Mouse (Mus musculus): ENCODE data around the gene Kcnma1. TPM values are rescaled to one million over a fixed set of nuclear protein-coding genes. Genes with fewer than 3 reads are reported as not detected.
A peak's percentile ranks its signal among the peaks of the same experiment; 100 is the strongest.

Gene Kcnma1
- 0.49 and 1.5 TPM in 2 replicates for total RNA-seq (2012; rRNA removed)

DNA sequence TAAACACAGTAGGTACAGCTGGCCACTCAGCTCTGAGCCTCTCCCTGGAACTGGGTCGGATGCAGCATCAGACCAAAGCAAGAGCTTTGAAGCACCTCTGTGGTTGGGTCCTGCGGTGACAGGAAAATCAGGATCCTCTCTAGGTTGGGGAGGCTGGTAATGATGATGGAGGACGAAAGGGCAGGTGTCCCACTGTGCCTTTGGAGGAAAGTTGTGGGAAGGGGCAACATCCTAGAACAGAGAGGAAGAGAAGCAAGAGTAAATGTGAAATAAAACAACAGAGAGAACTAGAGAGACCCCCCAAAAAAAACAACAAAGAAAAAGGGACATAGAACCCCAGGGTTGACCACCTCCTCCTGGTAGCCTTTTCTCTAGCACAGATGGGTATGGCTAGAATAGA lies at the start of gene Kcnma1:
TSS of gene Kcnma1 (minus strand) at position 101 of the 400 bp plus-strand sequence.
- H3K4me1 ChIP-seq (ENCODE audit: control insufficient read depth in 2 of 2, insufficient read depth in 2 of 2, low read length in 2 of 2, poor library complexity in 1 of 2) = no peaks in the 10 kb centered on the region
- no peak within 1 kb of the TSS for H3K27ac ChIP-seq (ENCODE audit: insufficient read depth, low read depth, low read length, poor library complexity, severe bottlenecking)
- no peak within 1 kb of the TSS for H3K4me3 ChIP-seq (ENCODE audit: insufficient read depth in 1 of 2, low read depth in 1 of 2, low read length in 2 of 2, poor library complexity in 1 of 2, severe bottlenecking in 1 of 2)
- TF ChIP-seq HCFC1 (IDR thresholded peaks at IDR 0.05; ENCODE audit: borderline replicate concordance, insufficient read depth, low read length) = no peak
- no peak for TF ChIP-seq ZC3H11A (IDR thresholded peaks at IDR 0.05; ENCODE audit: borderline replicate concordance, low read depth, low read length)
- TF ChIP-seq CHD2 (IDR thresholded peaks at IDR 0.05; ENCODE audit: low read depth, low read length) = no peak
- H3K9me3 ChIP-seq (ENCODE audit: control insufficient read depth, insufficient read depth, low read depth, low read length) = no peaks in the 10 kb centered on the region
- DNase-seq (ENCODE audit: low read depth, low spot score) = no peak
- no peak within 1 kb of the TSS for H3K9ac ChIP-seq (ENCODE audit: insufficient read depth, low read depth, low read length, poor library complexity, severe bottlenecking)
- in situ Hi-C loops (cut with MboI; ENCODE audit: low sequenced_read_pairs in 2 of 2, unreplicated experiment in 2 of 2) = loop anchor here (25.0 kb wide), 1 partner anchor 427 kb away; no protein-coding TSS in a partner anchor
- no peaks in the 10 kb centered on the region for H3K36me3 ChIP-seq (ENCODE audit: control insufficient read depth, insufficient read depth, low read length, poor library complexity, severe bottlenecking)

DNA sequence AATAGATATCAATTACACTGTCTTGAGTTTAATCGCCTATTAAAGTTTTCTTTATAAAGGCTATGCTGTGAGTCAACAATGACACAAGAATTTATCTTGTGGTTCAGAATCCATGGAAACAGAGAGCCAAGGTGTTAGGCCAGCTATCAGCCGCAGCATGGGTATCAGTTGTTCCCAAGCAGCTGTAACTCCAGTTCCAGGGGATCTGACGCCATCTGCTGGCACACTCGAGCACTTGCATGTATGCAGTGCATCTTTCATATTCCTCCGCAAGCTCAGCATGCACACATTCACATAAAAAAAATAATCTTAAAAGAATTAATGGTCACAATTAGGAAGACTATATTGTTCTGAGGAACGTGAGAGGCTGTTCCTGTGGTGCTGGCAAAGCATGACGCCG lies 45.5 kb upstream of the Kcnma1 start:
- no peak overlapping the region for H3K9ac ChIP-seq (ENCODE audit: insufficient read depth, low read depth, low read length, poor library complexity, severe bottlenecking)
- H3K4me1 ChIP-seq (ENCODE audit: control insufficient read depth in 2 of 2, insufficient read depth in 2 of 2, low read length in 2 of 2, poor library complexity in 1 of 2) = no peaks in the 10 kb centered on the region
- no peaks in the 10 kb centered on the region for H3K9me3 ChIP-seq (ENCODE audit: control insufficient read depth, insufficient read depth, low read depth, low read length)
- TF ChIP-seq ZC3H11A (IDR thresholded peaks at IDR 0.05; ENCODE audit: borderline replicate concordance, low read depth, low read length) = peak; percentile 85
- no peak for TF ChIP-seq ZNF384 (IDR thresholded peaks at IDR 0.05; ENCODE audit: low read depth, low read length)
- H3K4me3 ChIP-seq (ENCODE audit: insufficient read depth in 1 of 2, low read depth in 1 of 2, low read length in 2 of 2, poor library complexity in 1 of 2, severe bottlenecking in 1 of 2) = no peak overlapping the region
- H3K36me3 ChIP-seq (ENCODE audit: control insufficient read depth, insufficient read depth, low read length, poor library complexity, severe bottlenecking) = no peaks in the 10 kb centered on the region
- DNase-seq (ENCODE audit: low read depth, low spot score) = peak; percentile 40
- in situ Hi-C loops (cut with MboI; ENCODE audit: low sequenced_read_pairs in 2 of 2, unreplicated experiment in 2 of 2) = loop anchor here (10.0 to 25.0 kb wide), 2 partner anchors 225 to 228 kb away; partner anchors contain the start of gene E330034G19Rik (in 1 of the 2)
- no peak overlapping the region for H3K27ac ChIP-seq (ENCODE audit: insufficient read depth, low read depth, low read length, poor library complexity, severe bottlenecking)

DNA sequence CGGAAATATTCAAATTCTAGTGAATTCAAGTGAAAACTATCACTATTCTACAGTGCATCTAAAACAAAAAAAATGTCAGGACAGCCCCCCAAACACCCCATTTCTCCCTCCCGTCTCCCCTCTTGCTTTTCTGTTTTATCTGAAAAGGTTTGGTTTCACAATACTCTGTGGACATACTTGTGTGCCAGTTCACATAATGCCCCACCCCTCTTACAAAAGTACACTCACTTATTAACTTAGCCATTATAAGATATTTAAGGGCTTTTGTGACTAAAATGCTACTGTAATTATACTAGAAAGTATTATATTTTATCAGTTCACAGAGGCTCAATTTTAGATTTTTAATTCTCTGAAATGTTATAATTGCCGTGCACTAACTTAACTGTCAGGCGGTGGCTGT lies 45.0 kb upstream of the Kcnma1 start:
- Histone ChIP-seq H3K4me3 (ENCODE audit: insufficient read depth in 1 of 2, low read depth in 1 of 2, low read length in 2 of 2, poor library complexity in 1 of 2, severe bottlenecking in 1 of 2) (no peak overlapping the region), H3K9me3 (ENCODE audit: control insufficient read depth, insufficient read depth, low read depth, low read length) (no peaks in the 10 kb centered on the region), H3K9ac (ENCODE audit: insufficient read depth, low read depth, low read length, poor library complexity, severe bottlenecking) (no peak overlapping the region), H3K27ac (ENCODE audit: insufficient read depth, low read depth, low read length, poor library complexity, severe bottlenecking) (no peak overlapping the region), H3K4me1 (ENCODE audit: control insufficient read depth in 2 of 2, insufficient read depth in 2 of 2, low read length in 2 of 2, poor library complexity in 1 of 2) (no peaks in the 10 kb centered on the region), H3K36me3 (ENCODE audit: control insufficient read depth, insufficient read depth, low read length, poor library complexity, severe bottlenecking) (no peaks in the 10 kb centered on the region)
- no peak for DNase-seq (ENCODE audit: low read depth, low spot score)
- in situ Hi-C loops (cut with MboI; ENCODE audit: low sequenced_read_pairs in 2 of 2, unreplicated experiment in 2 of 2) = loop anchor here in 1 of 2 experiments (25.0 kb wide), 1 partner anchor 228 kb away; the partner anchor contains the start of gene E330034G19Rik
- TF ChIP-seq ZC3H11A (IDR thresholded peaks at IDR 0.05; ENCODE audit: borderline replicate concordance, low read depth, low read length) (no peak), CHD2 (IDR thresholded peaks at IDR 0.05; ENCODE audit: low read depth, low read length) (no peak), MAFK (IDR thresholded peaks at IDR 0.05; ENCODE audit: insufficient read depth, low read depth, low read length) (no peak), ZNF384 (IDR thresholded peaks at IDR 0.05; ENCODE audit: low read depth, low read length) (no peak), HCFC1 (IDR thresholded peaks at IDR 0.05; ENCODE audit: borderline replicate concordance, insufficient read depth, low read length) (no peak)

DNA sequence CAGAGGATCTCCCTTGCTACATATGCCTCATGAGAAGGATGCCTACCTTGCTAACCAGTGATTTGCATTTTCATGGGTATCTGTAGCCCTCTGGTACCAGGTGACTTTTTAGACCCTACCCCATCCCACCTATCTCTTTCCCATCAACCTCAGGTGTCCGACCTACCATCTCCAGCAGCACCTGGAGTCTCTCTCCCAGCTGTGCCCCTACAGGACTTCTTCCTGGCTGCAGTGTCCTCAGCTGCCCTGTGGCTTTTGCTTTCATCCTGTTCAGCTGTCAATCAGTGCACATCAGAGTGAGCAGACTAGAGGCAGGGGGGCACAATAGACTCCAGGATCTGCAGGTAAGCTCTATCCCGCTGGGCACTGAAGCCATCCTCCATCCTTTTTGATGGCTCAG lies 37.5 kb upstream of the Kcnma1 start:
- in situ Hi-C loops (cut with MboI; ENCODE audit: low sequenced_read_pairs in 2 of 2, unreplicated experiment in 2 of 2) = loop anchor here in 1 of 2 experiments (25.0 kb wide), 1 partner anchor 235 kb away; the partner anchor contains the start of gene E330034G19Rik
- H3K9me3 ChIP-seq (ENCODE audit: control insufficient read depth, insufficient read depth, low read depth, low read length) = no peaks in the 10 kb centered on the region
- no peak overlapping the region for H3K27ac ChIP-seq (ENCODE audit: insufficient read depth, low read depth, low read length, poor library complexity, severe bottlenecking)
- H3K9ac ChIP-seq (ENCODE audit: insufficient read depth, low read depth, low read length, poor library complexity, severe bottlenecking) = no peak overlapping the region
- H3K4me3 ChIP-seq (ENCODE audit: insufficient read depth in 1 of 2, low read depth in 1 of 2, low read length in 2 of 2, poor library complexity in 1 of 2, severe bottlenecking in 1 of 2) = no peak overlapping the region
- H3K36me3 ChIP-seq (ENCODE audit: control insufficient read depth, insufficient read depth, low read length, poor library complexity, severe bottlenecking) = no peaks in the 10 kb centered on the region
- H3K4me1 ChIP-seq (ENCODE audit: control insufficient read depth in 2 of 2, insufficient read depth in 2 of 2, low read length in 2 of 2, poor library complexity in 1 of 2) = no peaks in the 10 kb centered on the region
- no peak for DNase-seq (ENCODE audit: low read depth, low spot score)
- TF ChIP-seq MAFK (IDR thresholded peaks at IDR 0.05; ENCODE audit: insufficient read depth, low read depth, low read length) (no peak), ZNF384 (IDR thresholded peaks at IDR 0.05; ENCODE audit: low read depth, low read length) (no peak), HCFC1 (IDR thresholded peaks at IDR 0.05; ENCODE audit: borderline replicate concordance, insufficient read depth, low read length) (no peak), ZC3H11A (IDR thresholded peaks at IDR 0.05; ENCODE audit: borderline replicate concordance, low read depth, low read length) (no peak), CHD2 (IDR thresholded peaks at IDR 0.05; ENCODE audit: low read depth, low read length) (no peak)

DNA sequence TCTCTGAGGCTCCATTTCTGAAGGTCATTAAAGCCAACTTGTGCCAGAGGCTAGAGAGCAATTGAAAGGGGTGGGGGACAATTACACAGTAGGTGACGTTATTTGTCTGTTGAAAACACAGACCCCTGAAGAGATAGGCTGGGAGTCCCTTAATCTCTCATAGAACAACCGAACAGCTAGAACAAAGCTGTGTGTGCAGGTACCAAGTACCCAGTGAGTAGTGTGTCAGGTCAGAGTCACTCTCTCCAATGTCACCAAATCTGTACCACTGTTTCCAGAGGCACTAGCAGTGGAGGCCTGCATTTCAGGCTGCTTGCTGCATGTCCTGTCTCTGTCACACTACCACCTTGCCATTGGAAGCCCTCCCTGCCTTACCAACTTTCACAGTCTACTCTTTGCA lies 22.3 kb upstream of the Kcnma1 start:
- no peak overlapping the region for H3K4me3 ChIP-seq (ENCODE audit: insufficient read depth in 1 of 2, low read depth in 1 of 2, low read length in 2 of 2, poor library complexity in 1 of 2, severe bottlenecking in 1 of 2)
- no peaks in the 10 kb centered on the region for H3K9me3 ChIP-seq (ENCODE audit: control insufficient read depth, insufficient read depth, low read depth, low read length)
- in situ Hi-C loops (cut with MboI; ENCODE audit: low sequenced_read_pairs in 2 of 2, unreplicated experiment in 2 of 2) = no loop called here
- no peak overlapping the region for H3K27ac ChIP-seq (ENCODE audit: insufficient read depth, low read depth, low read length, poor library complexity, severe bottlenecking)
- no peak for TF ChIP-seq MAFK (IDR thresholded peaks at IDR 0.05; ENCODE audit: insufficient read depth, low read depth, low read length)
- TF ChIP-seq CHD2 (IDR thresholded peaks at IDR 0.05; ENCODE audit: low read depth, low read length) = no peak
- no peak for TF ChIP-seq ZNF384 (IDR thresholded peaks at IDR 0.05; ENCODE audit: low read depth, low read length)
- TF ChIP-seq HCFC1 (IDR thresholded peaks at IDR 0.05; ENCODE audit: borderline replicate concordance, insufficient read depth, low read length) = no peak
- TF ChIP-seq ZC3H11A (IDR thresholded peaks at IDR 0.05; ENCODE audit: borderline replicate concordance, low read depth, low read length) = no peak
- no peak overlapping the region for H3K9ac ChIP-seq (ENCODE audit: insufficient read depth, low read depth, low read length, poor library complexity, severe bottlenecking)
- DNase-seq (ENCODE audit: low read depth, low spot score) = no peak
- peaks cover 0 to 2% of the 10 kb centered on the region in 2 experiments; a peak in 2 of 4 replicates for H3K4me1 ChIP-seq (ENCODE audit: control insufficient read depth in 2 of 2, insufficient read depth in 2 of 2, low read length in 2 of 2, poor library complexity in 1 of 2)
- no peaks in the 10 kb centered on the region for H3K36me3 ChIP-seq (ENCODE audit: control insufficient read depth, insufficient read depth, low read length, poor library complexity, severe bottlenecking)

Data from ES-E14 (cell line).